12 mouse cellular contexts compared by ENCODE assay signal in the genomic region with DNA sequence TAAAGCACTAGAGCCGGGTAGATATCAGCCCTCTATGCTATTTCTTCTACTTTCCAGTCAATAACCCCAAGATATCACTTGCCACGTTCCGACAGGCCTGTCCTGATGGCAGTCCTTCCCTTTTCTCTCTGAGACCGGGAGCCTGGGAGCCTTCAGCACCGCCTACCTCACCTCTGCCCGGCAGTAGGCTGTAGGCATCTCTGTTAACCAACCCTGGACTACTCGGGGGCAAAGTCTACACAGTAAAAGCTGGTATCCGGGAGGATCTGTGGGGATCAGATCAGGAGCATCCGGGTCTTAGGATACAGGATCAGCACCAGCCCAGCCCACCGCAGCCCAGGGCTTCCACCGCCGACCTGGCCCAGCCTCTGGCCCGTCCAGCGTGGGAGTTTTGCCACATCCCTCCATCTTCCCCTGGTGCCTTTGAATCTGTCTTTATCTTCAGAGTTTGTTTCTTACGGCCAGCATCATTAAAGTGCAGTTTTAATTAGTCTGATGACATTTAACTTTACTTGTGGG. TPM values are rescaled to one million over a fixed set of nuclear protein-coding genes. Genes with fewer than 3 reads are reported as not detected.
DNase-seq lines count a peak whose midpoint lies in the region; ATAC-seq lines count a peak whose summit lies in the region.
"Had no signal": no experiment of that assay in that cellular context is flagged by ENCODE, and none has a peak within 500 bp of the region (broad histone marks: within the 10 kb centered on the region; RNA-seq: fewer than 3 reads in every experiment).

No protein-coding gene starts in this region.

- ATAC-seq in hindbrain, embryonic 16.5 days = no peak
- ATAC-seq in heart, embryonic 16.5 days (replicated peaks; ENCODE audit: extremely low read depth, insufficient read depth, low FRiP score) = no peak
- no peak for ATAC-seq in limb, embryonic 12.5 days (ENCODE audit: insufficient number of reproducible peaks, insufficient read depth, low FRiP score, low TSS enrichment, low read depth)
- ATAC-seq in megakaryocyte progenitor cell, adult 5-6 weeks (replicated peaks; ENCODE audit: poor library complexity) = no peak

- WGBS in hindbrain, embryonic 10.5 days = 75% methylated on average over 15 of the region's 15 CpGs
- 79% methylated on average over 15 of the region's 15 CpGs for WGBS in hindbrain, embryonic 16.5 days
- 67% methylated on average over 15 of the region's 15 CpGs for WGBS in heart, embryonic 16.5 days
- 69% methylated on average over 15 of the region's 15 CpGs for WGBS in limb, embryonic 12.5 days

- H3K4me1 ChIP-seq in hindbrain, embryonic 10.5 days (replicated peaks) = peaks cover 66% of the 10 kb centered on the region
- H3K4me1 ChIP-seq in hindbrain, embryonic 16.5 days (ENCODE audit: control insufficient read depth, insufficient read depth, low read depth, low read length) = peaks cover 7% of the 10 kb centered on the region
- peaks cover 59% of the 10 kb centered on the region for H3K4me1 ChIP-seq in brown adipose tissue, adult 24 weeks (ENCODE audit: control insufficient read depth, insufficient read depth, insufficient read length, low read length)
- peaks cover 48% of the 10 kb centered on the region for H3K4me1 ChIP-seq in heart, embryonic 16.5 days (ENCODE audit: control insufficient read depth, insufficient read depth, low read length)
- H3K4me1 ChIP-seq in limb, embryonic 12.5 days (replicated peaks) = peaks cover 71% of the 10 kb centered on the region

- H3K36me3 ChIP-seq in hindbrain, embryonic 10.5 days = peaks cover 4% of the 10 kb centered on the region; the same call in 1 of the 2 replicates
- H3K36me3 ChIP-seq in hindbrain, embryonic 16.5 days (ENCODE audit: control insufficient read depth, insufficient read depth, low read length) = no peaks in the 10 kb centered on the region
- peaks cover 2% of the 10 kb centered on the region; the same call in 1 of the 2 replicates for H3K36me3 ChIP-seq in heart, embryonic 16.5 days (ENCODE audit: control insufficient read depth, insufficient read depth)
- H3K36me3 ChIP-seq in limb, embryonic 12.5 days = peaks cover 9% of the 10 kb centered on the region; the same call in 1 of the 2 replicates

- DNase-seq in hindbrain, embryonic 10.5 days (ENCODE audit: low spot score) = no peak
- DNase-seq in urinary bladder, postnatal 36 days (ENCODE audit: low spot score in 2 of 2) = no peak
- DNase-seq in spleen, postnatal 36 days (ENCODE audit: low spot score in 2 of 2) = no peak
- DNase-seq: embryo, embryonic 11 days; lung, adult 18-20 months had no signal

- H3K4me2 ChIP-seq in hindbrain, embryonic 16.5 days (ENCODE audit: low read length) = no peak overlapping the region
- H3K4me2 ChIP-seq in heart, embryonic 16.5 days (ENCODE audit: low read depth, low read length) = no peak overlapping the region
- no peak overlapping the region for H3K4me2 ChIP-seq in limb, embryonic 12.5 days

- no peak overlapping the region for H3K4me3 ChIP-seq in hindbrain, embryonic 10.5 days
- no peak overlapping the region for H3K4me3 ChIP-seq in hindbrain, embryonic 16.5 days (ENCODE audit: low read length)
- H3K4me3 ChIP-seq in brown adipose tissue, adult 24 weeks (ENCODE audit: insufficient read depth, low read depth, low read length) = no peak overlapping the region
- no peak overlapping the region for H3K4me3 ChIP-seq in heart, embryonic 16.5 days (ENCODE audit: low read length)
- H3K4me3 ChIP-seq in limb, embryonic 12.5 days (replicated peaks) = no peak overlapping the region

- peak overlapping the region; percentile 81; the same call in 1 of the 2 replicates for H3K27ac ChIP-seq in hindbrain, embryonic 10.5 days
- H3K27ac ChIP-seq in hindbrain, embryonic 16.5 days (ENCODE audit: low read depth, low read length) = no peak overlapping the region
- H3K27ac ChIP-seq in brown adipose tissue, adult 24 weeks (replicated peaks; ENCODE audit: low read depth, low read length) = peak overlapping the region; percentile 82
- H3K27ac ChIP-seq in heart, embryonic 16.5 days (ENCODE audit: low read length) = peak overlapping the region; percentile 72
- H3K27ac ChIP-seq in limb, embryonic 12.5 days = peak overlapping the region; percentile 87

- H3K27me3 ChIP-seq in hindbrain, embryonic 10.5 days (ENCODE audit: insufficient read depth, poor library complexity, severe bottlenecking) = no peaks in the 10 kb centered on the region
- H3K27me3 ChIP-seq in hindbrain, embryonic 16.5 days (replicated peaks; ENCODE audit: control insufficient read depth, insufficient read depth, low read length) = no peaks in the 10 kb centered on the region
- no peaks in the 10 kb centered on the region for H3K27me3 ChIP-seq in heart, embryonic 16.5 days (ENCODE audit: control insufficient read depth, insufficient read depth, low read length)
- H3K27me3 ChIP-seq in limb, embryonic 12.5 days = no peaks in the 10 kb centered on the region

- no peaks in the 10 kb centered on the region for H3K9me3 ChIP-seq in hindbrain, embryonic 10.5 days
- no peaks in the 10 kb centered on the region for H3K9me3 ChIP-seq in hindbrain, embryonic 16.5 days (ENCODE audit: control insufficient read depth, low read length)
- no peaks in the 10 kb centered on the region for H3K9me3 ChIP-seq in heart, embryonic 16.5 days (replicated peaks; ENCODE audit: control insufficient read depth, low read length)
- H3K9me3 ChIP-seq in limb, embryonic 12.5 days = no peaks in the 10 kb centered on the region

- H3K9ac ChIP-seq in hindbrain, embryonic 16.5 days (ENCODE audit: low read depth, low read length) = no peak overlapping the region
- H3K9ac ChIP-seq in heart, embryonic 16.5 days (ENCODE audit: low read length) = no peak overlapping the region; the same call in 1 of the 2 replicates
- no peak overlapping the region for H3K9ac ChIP-seq in limb, embryonic 12.5 days (replicated peaks)

RNA-seq across cellular contexts. Expression of gene Pxn, which starts 16.6 kb away (rescaled TPM):
- polyA plus RNA-seq in hindbrain, embryonic 10.5 days (2016; fragmentation: Nextera tagmentation; extraction: Ambion mirVana) = 32.6 and 42.6 TPM in 2 replicates
- 19.1 and 23.9 TPM in 2 replicates for polyA plus RNA-seq in hindbrain, embryonic 16.5 days (2015; fragmentation: Nextera tagmentation; extraction: Ambion mirVana)
- 10.6 and 12.2 TPM in 2 replicates for polyA plus RNA-seq in brown adipose tissue, adult 24 weeks (2012; ENCODE audit: insufficient read depth, insufficient read length, missing spikeins)
- polyA plus RNA-seq in heart, embryonic 16.5 days (2015; fragmentation: Nextera tagmentation; extraction: Ambion mirVana) = 39.1 and 40.6 TPM in 2 replicates
- polyA plus RNA-seq in limb, embryonic 12.5 days (2016; fragmentation: Nextera tagmentation; extraction: Ambion mirVana) = 40.3 and 47.1 TPM in 2 replicates
- 40.4 and 52.8 TPM in 2 replicates for total RNA-seq in megakaryocyte progenitor cell, adult 5-6 weeks (2015)
- 69.6 and 73.0 TPM in 2 replicates for total RNA-seq in megakaryocyte progenitor cell, adult 5-6 weeks (2017)

RNA-seq across cellular contexts. Expression of gene Rplp0, which starts 36.2 kb away (rescaled TPM):
- 1,124 and 1,374 TPM in 2 replicates for polyA plus RNA-seq in hindbrain, embryonic 10.5 days (2016; fragmentation: Nextera tagmentation; extraction: Ambion mirVana)
- 814 and 834 TPM in 2 replicates for polyA plus RNA-seq in hindbrain, embryonic 16.5 days (2015; fragmentation: Nextera tagmentation; extraction: Ambion mirVana)
- 575 and 685 TPM in 2 replicates for polyA plus RNA-seq in brown adipose tissue, adult 24 weeks (2012; ENCODE audit: insufficient read depth, insufficient read length, missing spikeins)
- polyA plus RNA-seq in heart, embryonic 16.5 days (2015; fragmentation: Nextera tagmentation; extraction: Ambion mirVana) = 1,003 and 1,029 TPM in 2 replicates
- polyA plus RNA-seq in limb, embryonic 12.5 days (2016; fragmentation: Nextera tagmentation; extraction: Ambion mirVana) = 1,237 and 1,243 TPM in 2 replicates
- 3,223 and 3,257 TPM in 2 replicates for total RNA-seq in megakaryocyte progenitor cell, adult 5-6 weeks (2015)
- 1,603 and 2,013 TPM in 2 replicates for total RNA-seq in megakaryocyte progenitor cell, adult 5-6 weeks (2017)

RNA-seq across cellular contexts. Expression of gene Sirt4, which starts 38.5 kb away (rescaled TPM):
- polyA plus RNA-seq in hindbrain, embryonic 10.5 days (2016; fragmentation: Nextera tagmentation; extraction: Ambion mirVana) = 17.2 and 17.3 TPM in 2 replicates
- 24.8 and 26.8 TPM in 2 replicates for polyA plus RNA-seq in hindbrain, embryonic 16.5 days (2015; fragmentation: Nextera tagmentation; extraction: Ambion mirVana)
- 11.4 and 18.4 TPM in 2 replicates for polyA plus RNA-seq in brown adipose tissue, adult 24 weeks (2012; ENCODE audit: insufficient read depth, insufficient read length, missing spikeins)
- polyA plus RNA-seq in heart, embryonic 16.5 days (2015; fragmentation: Nextera tagmentation; extraction: Ambion mirVana) = 18.7 and 24.0 TPM in 2 replicates
- 21.9 and 24.9 TPM in 2 replicates for polyA plus RNA-seq in limb, embryonic 12.5 days (2016; fragmentation: Nextera tagmentation; extraction: Ambion mirVana)
- total RNA-seq in megakaryocyte progenitor cell, adult 5-6 weeks (2015) = 9.8 and 12.3 TPM in 2 replicates
- 2.8 and 4.6 TPM in 2 replicates for total RNA-seq in megakaryocyte progenitor cell, adult 5-6 weeks (2017)

RNA-seq across cellular contexts. Expression of gene Gcn1l1, which starts 42.0 kb away (rescaled TPM):
- polyA plus RNA-seq in hindbrain, embryonic 10.5 days (2016; fragmentation: Nextera tagmentation; extraction: Ambion mirVana) = 56.9 and 57.5 TPM in 2 replicates
- polyA plus RNA-seq in hindbrain, embryonic 16.5 days (2015; fragmentation: Nextera tagmentation; extraction: Ambion mirVana) = 32.2 and 39.3 TPM in 2 replicates
- polyA plus RNA-seq in brown adipose tissue, adult 24 weeks (2012; ENCODE audit: insufficient read depth, insufficient read length, missing spikeins) = 9.9 and 15.0 TPM in 2 replicates
- 20.9 and 27.6 TPM in 2 replicates for polyA plus RNA-seq in heart, embryonic 16.5 days (2015; fragmentation: Nextera tagmentation; extraction: Ambion mirVana)
- 55.4 and 57.4 TPM in 2 replicates for polyA plus RNA-seq in limb, embryonic 12.5 days (2016; fragmentation: Nextera tagmentation; extraction: Ambion mirVana)
- total RNA-seq in megakaryocyte progenitor cell, adult 5-6 weeks (2015) = 17.5 and 17.7 TPM in 2 replicates
- total RNA-seq in megakaryocyte progenitor cell, adult 5-6 weeks (2017) = 33.2 and 35.3 TPM in 2 replicates

RNA-seq across cellular contexts. Expression of gene Pla2g1b, which starts 57.0 kb away (rescaled TPM):
- polyA plus RNA-seq in hindbrain, embryonic 10.5 days (2016; fragmentation: Nextera tagmentation; extraction: Ambion mirVana) = 0.51 TPM in 1 of 2 replicates, not detected in the other
- polyA plus RNA-seq in hindbrain, embryonic 16.5 days (2015; fragmentation: Nextera tagmentation; extraction: Ambion mirVana) = not detected in 2 replicates
- not detected in 2 replicates for polyA plus RNA-seq in brown adipose tissue, adult 24 weeks (2012; ENCODE audit: insufficient read depth, insufficient read length, missing spikeins)
- polyA plus RNA-seq in heart, embryonic 16.5 days (2015; fragmentation: Nextera tagmentation; extraction: Ambion mirVana) = 0.46 and 0.92 TPM in 2 replicates
- polyA plus RNA-seq in limb, embryonic 12.5 days (2016; fragmentation: Nextera tagmentation; extraction: Ambion mirVana) = not detected in 2 replicates
- total RNA-seq in megakaryocyte progenitor cell, adult 5-6 weeks (2015) = not detected in 2 replicates
- total RNA-seq in megakaryocyte progenitor cell, adult 5-6 weeks (2017) = not detected in 2 replicates
- polyA plus RNA-seq: frontal cortex, adult 2 months; neural tube, embryonic 11.5 days had no signal
